Mouse (Mus musculus): ENCODE measurements around the gene Dnajc10. TPM values are rescaled to one million over a fixed set of nuclear protein-coding genes. Genes with fewer than 3 reads are reported as not detected.

Dnajc10 gene
- polyA plus RNA-seq, 1 experiment from 2014 or later = 70.2 TPM

DNA sequence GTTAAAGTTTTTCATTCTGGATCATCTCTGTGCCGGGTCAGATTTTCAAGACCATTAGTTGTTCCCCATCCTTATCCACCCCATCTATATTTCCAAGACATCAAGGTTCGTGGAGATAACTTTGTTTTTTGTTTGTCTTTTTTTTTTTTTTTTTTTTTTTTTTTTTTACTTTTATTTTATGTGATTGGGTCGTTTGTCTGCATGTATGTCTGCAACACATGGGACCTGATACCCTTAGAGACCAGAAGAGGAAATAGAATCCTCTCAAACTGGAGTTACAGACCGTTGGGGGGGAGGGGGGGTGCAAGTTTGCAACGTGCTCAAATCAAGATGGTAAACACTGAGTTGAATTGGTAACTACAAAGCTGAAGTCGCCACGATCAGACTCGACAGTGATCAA lies 23.1 kb upstream of the Dnajc10 start, which contains the start of gene Prdx6b:
TSS of gene Prdx6b (plus strand) at position 301 of the 400 bp plus-strand sequence.
- H3K4me3 ChIP-seq (ENCODE audit: low read depth, low read length) = no peak within 1 kb of the TSS
- no peaks in the 10 kb centered on the region for H3K9me3 ChIP-seq (ENCODE audit: control insufficient read depth, low read length)
- 87% methylated on average over 8 of the region's 8 CpGs for WGBS
- no peak within 1 kb of the TSS for H3K9ac ChIP-seq (replicated peaks; ENCODE audit: low read depth, low read length)
- ATAC-seq (ENCODE audit: low read depth) = no peak
- H3K4me1 ChIP-seq (ENCODE audit: control insufficient read depth, insufficient read depth, low read length) = no peaks in the 10 kb centered on the region
- H3K27me3 ChIP-seq (ENCODE audit: control insufficient read depth, insufficient read depth, low read length) = no peaks in the 10 kb centered on the region
- H3K36me3 ChIP-seq (ENCODE audit: control insufficient read depth, insufficient read depth, low read length) = no peaks in the 10 kb centered on the region
- no peak within 1 kb of the TSS for H3K4me2 ChIP-seq (ENCODE audit: low read depth, low read length)
- no peak within 1 kb of the TSS for H3K27ac ChIP-seq (ENCODE audit: low read depth, low read length)

- H3K4me3 ChIP-seq (ENCODE audit: low read depth, low read length) = no peak overlapping the region
- H3K27ac ChIP-seq (ENCODE audit: low read depth, low read length) = no peak overlapping the region
- no peak overlapping the region for H3K9ac ChIP-seq (replicated peaks; ENCODE audit: low read depth, low read length)
- no peaks in the 10 kb centered on the region for H3K9me3 ChIP-seq (ENCODE audit: control insufficient read depth, low read length)
- ATAC-seq (ENCODE audit: low read depth) = no peak
- no peaks in the 10 kb centered on the region for H3K4me1 ChIP-seq (ENCODE audit: control insufficient read depth, insufficient read depth, low read length)
- H3K36me3 ChIP-seq (ENCODE audit: control insufficient read depth, insufficient read depth, low read length) = no peaks in the 10 kb centered on the region
- 78% methylated on average over 3 of the region's 3 CpGs for WGBS
- no peak overlapping the region for H3K4me2 ChIP-seq (ENCODE audit: low read depth, low read length)
- H3K27me3 ChIP-seq (ENCODE audit: control insufficient read depth, insufficient read depth, low read length) = no peaks in the 10 kb centered on the region
Measured at GRCm38 (mm10) chr2:80298334-80298733, 16.9 kb upstream of the Dnajc10 start.

GRCm38 (mm10) chr2:80300806-80301205 lies 14.5 kb upstream of the Dnajc10 start:
- 68% methylated on average over 4 of the region's 4 CpGs for WGBS

GRCm38 (mm10) chr2:80303957-80304356 lies 11.3 kb upstream of the Dnajc10 start:
- H3K4me3 ChIP-seq (ENCODE audit: low read depth, low read length) = no peak overlapping the region
- no peaks in the 10 kb centered on the region for H3K27me3 ChIP-seq (ENCODE audit: control insufficient read depth, insufficient read depth, low read length)
- H3K27ac ChIP-seq (ENCODE audit: low read depth, low read length) = no peak overlapping the region
- 97% methylated on average over 2 of the region's 2 CpGs for WGBS
- H3K9me3 ChIP-seq (ENCODE audit: control insufficient read depth, low read length) = no peaks in the 10 kb centered on the region
- H3K36me3 ChIP-seq (ENCODE audit: control insufficient read depth, insufficient read depth, low read length) = no peaks in the 10 kb centered on the region
- H3K9ac ChIP-seq (replicated peaks; ENCODE audit: low read depth, low read length) = no peak overlapping the region
- no peaks in the 10 kb centered on the region for H3K4me1 ChIP-seq (ENCODE audit: control insufficient read depth, insufficient read depth, low read length)
- no peak overlapping the region for H3K4me2 ChIP-seq (ENCODE audit: low read depth, low read length)
- ATAC-seq (ENCODE audit: low read depth) = no peak

More at GRCm38 (mm10) chr2:80300806-80301205, 14.5 kb upstream of the Dnajc10 start:
- Histone ChIP-seq H3K27ac (ENCODE audit: low read depth, low read length) (no peak overlapping the region), H3K9ac (replicated peaks; ENCODE audit: low read depth, low read length) (no peak overlapping the region), H3K27me3 (ENCODE audit: control insufficient read depth, insufficient read depth, low read length) (no peaks in the 10 kb centered on the region), H3K36me3 (ENCODE audit: control insufficient read depth, insufficient read depth, low read length) (no peaks in the 10 kb centered on the region), H3K4me1 (ENCODE audit: control insufficient read depth, insufficient read depth, low read length) (no peaks in the 10 kb centered on the region), H3K4me2 (ENCODE audit: low read depth, low read length) (no peak overlapping the region), H3K9me3 (ENCODE audit: control insufficient read depth, low read length) (no peaks in the 10 kb centered on the region), H3K4me3 (ENCODE audit: low read depth, low read length) (no peak overlapping the region)
- no peak for ATAC-seq (ENCODE audit: low read depth)

DNA sequence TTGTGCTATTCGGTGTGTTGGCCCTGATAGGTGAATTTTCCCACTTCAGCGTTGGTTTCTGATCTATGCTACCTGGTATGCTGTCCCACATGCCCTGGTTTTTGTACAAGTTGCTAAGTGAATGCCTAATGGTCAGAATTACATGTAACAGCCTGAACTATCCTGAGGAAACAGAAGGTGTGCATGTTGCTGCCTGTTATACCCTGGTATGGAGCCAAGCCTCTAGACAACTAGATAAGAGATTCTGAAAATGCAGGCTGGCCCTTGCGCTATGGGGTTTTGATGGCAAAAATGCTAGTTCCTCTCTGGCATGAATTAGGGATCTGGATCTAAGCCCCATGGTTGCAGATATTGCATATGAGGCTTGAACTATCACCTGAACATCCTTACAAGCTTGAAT lies 7.6 kb upstream of the Dnajc10 start:
- ATAC-seq (ENCODE audit: low read depth) = no peak
- no peak overlapping the region for H3K9ac ChIP-seq (replicated peaks; ENCODE audit: low read depth, low read length)
- no peaks in the 10 kb centered on the region for H3K27me3 ChIP-seq (ENCODE audit: control insufficient read depth, insufficient read depth, low read length)

DNA sequence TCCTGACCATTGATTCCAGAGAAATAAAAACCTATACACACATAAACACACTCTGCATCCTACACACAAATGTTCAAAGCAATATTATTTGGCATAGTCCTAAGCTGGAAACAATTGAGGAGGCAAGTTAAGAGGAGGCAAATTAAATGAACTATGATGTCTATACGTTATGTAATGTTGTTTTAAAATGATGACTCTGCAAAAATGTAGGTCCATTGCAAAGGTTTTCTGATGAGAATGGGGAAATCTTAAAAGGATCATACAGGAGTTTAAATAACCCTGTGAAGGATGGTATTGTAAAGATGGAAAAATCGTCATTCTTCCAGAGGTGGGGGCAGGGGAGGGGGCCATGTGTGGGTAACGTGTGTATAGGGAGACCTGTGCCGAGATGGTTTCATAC lies 5.5 kb upstream of the Dnajc10 start:
- Histone ChIP-seq H3K27me3 (ENCODE audit: control insufficient read depth, insufficient read depth, low read length) (no peaks in the 10 kb centered on the region), H3K4me2 (ENCODE audit: low read depth, low read length) (no peak overlapping the region), H3K4me1 (ENCODE audit: control insufficient read depth, insufficient read depth, low read length) (peaks cover under 1% of the 10 kb centered on the region; the same call in 1 of the 2 replicates), H3K36me3 (ENCODE audit: control insufficient read depth, insufficient read depth, low read length) (no peaks in the 10 kb centered on the region), H3K27ac (ENCODE audit: low read depth, low read length) (no peak overlapping the region), H3K9ac (replicated peaks; ENCODE audit: low read depth, low read length) (no peak overlapping the region), H3K4me3 (ENCODE audit: low read depth, low read length) (no peak overlapping the region), H3K9me3 (ENCODE audit: control insufficient read depth, low read length) (no peaks in the 10 kb centered on the region)
- no peak for ATAC-seq (ENCODE audit: low read depth)
- WGBS = 72% methylated on average over 4 of the region's 4 CpGs

More for the DNA sequence above, 7.6 kb upstream of the Dnajc10 start:
- no peak overlapping the region for H3K4me3 ChIP-seq (ENCODE audit: low read depth, low read length)
- no peaks in the 10 kb centered on the region for H3K9me3 ChIP-seq (ENCODE audit: control insufficient read depth, low read length)
- no peaks in the 10 kb centered on the region for H3K36me3 ChIP-seq (ENCODE audit: control insufficient read depth, insufficient read depth, low read length)
- H3K4me1 ChIP-seq (ENCODE audit: control insufficient read depth, insufficient read depth, low read length) = no peaks in the 10 kb centered on the region
- WGBS = 97% methylated on average over 3 of the region's 3 CpGs
- no peak overlapping the region for H3K4me2 ChIP-seq (ENCODE audit: low read depth, low read length)
- H3K27ac ChIP-seq (ENCODE audit: low read depth, low read length) = no peak overlapping the region

- Histone ChIP-seq H3K4me2 (ENCODE audit: low read depth, low read length) (no peak overlapping the region), H3K27ac (ENCODE audit: low read depth, low read length) (no peak overlapping the region), H3K9me3 (ENCODE audit: control insufficient read depth, low read length) (no peaks in the 10 kb centered on the region), H3K9ac (replicated peaks; ENCODE audit: low read depth, low read length) (no peak overlapping the region), H3K36me3 (ENCODE audit: control insufficient read depth, insufficient read depth, low read length) (no peaks in the 10 kb centered on the region), H3K4me1 (ENCODE audit: control insufficient read depth, insufficient read depth, low read length) (peaks cover 3% of the 10 kb centered on the region; the same call in 1 of the 2 replicates), H3K27me3 (ENCODE audit: control insufficient read depth, insufficient read depth, low read length) (no peaks in the 10 kb centered on the region), H3K4me3 (ENCODE audit: low read depth, low read length) (no peak overlapping the region)
- ATAC-seq (ENCODE audit: low read depth) = no peak
- WGBS = 71% methylated on average over 4 of the region's 4 CpGs
Measured at GRCm38 (mm10) chr2:80310772-80311171, 4.5 kb upstream of the Dnajc10 start.

DNA sequence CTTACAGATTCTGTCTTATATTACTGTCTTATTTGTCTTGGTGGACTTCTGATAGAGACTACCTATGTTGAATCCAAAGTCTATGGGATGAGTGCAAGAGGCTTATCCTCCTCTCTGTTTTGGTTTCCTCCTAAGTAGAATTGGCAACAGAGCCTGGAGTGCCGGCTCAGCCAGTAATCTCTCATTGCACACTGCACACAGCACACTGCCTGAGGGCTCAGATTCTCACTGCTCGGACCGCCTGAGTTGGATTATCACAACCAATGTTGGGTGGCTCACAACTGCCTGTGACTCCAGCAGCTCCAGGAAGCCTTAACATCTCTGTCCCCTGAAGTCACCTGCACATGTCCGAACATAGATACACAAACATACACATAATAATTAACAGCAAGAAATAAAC lies 3.9 kb upstream of the Dnajc10 start:
- no peak for ATAC-seq (ENCODE audit: low read depth)
- H3K9ac ChIP-seq (replicated peaks; ENCODE audit: low read depth, low read length) = no peak overlapping the region
- H3K36me3 ChIP-seq (ENCODE audit: control insufficient read depth, insufficient read depth, low read length) = no peaks in the 10 kb centered on the region
- no peak overlapping the region for H3K27ac ChIP-seq (ENCODE audit: low read depth, low read length)
- WGBS = 75% methylated on average over 4 of the region's 4 CpGs
- no peak overlapping the region for H3K4me3 ChIP-seq (ENCODE audit: low read depth, low read length)
- H3K9me3 ChIP-seq (ENCODE audit: control insufficient read depth, low read length) = no peaks in the 10 kb centered on the region
- peaks cover 5% of the 10 kb centered on the region; the same call in 1 of the 2 replicates for H3K4me1 ChIP-seq (ENCODE audit: control insufficient read depth, insufficient read depth, low read length)
- no peak overlapping the region for H3K4me2 ChIP-seq (ENCODE audit: low read depth, low read length)
- H3K27me3 ChIP-seq (ENCODE audit: control insufficient read depth, insufficient read depth, low read length) = no peaks in the 10 kb centered on the region

GRCm38 (mm10) chr2:80314201-80314600 lies 1.1 kb upstream of the Dnajc10 start:
- Histone ChIP-seq H3K4me3 (ENCODE audit: low read depth, low read length) (no peak overlapping the region), H3K27ac (ENCODE audit: low read depth, low read length) (no peak overlapping the region), H3K4me1 (ENCODE audit: control insufficient read depth, insufficient read depth, low read length) (peaks cover 6% of the 10 kb centered on the region; the same call in 1 of the 2 replicates), H3K4me2 (ENCODE audit: low read depth, low read length) (no peak overlapping the region), H3K9me3 (ENCODE audit: control insufficient read depth, low read length) (no peaks in the 10 kb centered on the region), H3K9ac (replicated peaks; ENCODE audit: low read depth, low read length) (no peak overlapping the region), H3K27me3 (ENCODE audit: control insufficient read depth, insufficient read depth, low read length) (no peaks in the 10 kb centered on the region), H3K36me3 (ENCODE audit: control insufficient read depth, insufficient read depth, low read length) (0 out of 2 replicates have a peak, but pooled peaks cover 3% of the 10 kb centered on the region)
- WGBS = 43% methylated on average over 1 of the region's 1 CpGs
- no peak for ATAC-seq (ENCODE audit: low read depth)
